ENCODE assay signal across 25 mouse cellular contexts in genomic region chr3:143734791-143735190, GRCm38 (mm10).
"Had no signal": no experiment of that assay in that cellular context is flagged by ENCODE, and none has a peak within 500 bp of the region (broad histone marks: within the 10 kb centered on the region; RNA-seq: fewer than 3 reads in every experiment).

No protein-coding gene starts in this region.

- H3K9ac ChIP-seq: heart, embryonic 13.5 days; heart, embryonic 15.5 days; hindbrain, embryonic 13.5 days; hindbrain, embryonic 15.5 days; kidney, embryonic 15.5 days; limb, embryonic 13.5 days; limb, embryonic 15.5 days; liver, embryonic 12.5 days; liver, embryonic 14.5 days had no signal

- DNase-seq: gastrocnemius, postnatal 14 days; gastrocnemius, postnatal 36 days; heart, adult 2 months; heart, postnatal 14 days; heart, postnatal 36 days; kidney, adult 11 months; kidney, adult 2 months; kidney, adult 9 months; kidney, postnatal 14 days; kidney, postnatal 36 days; layer of hippocampus, adult 9-11 months; layer of hippocampus, postnatal 36 days had no signal

- H3K27me3 ChIP-seq: heart, embryonic 13.5 days; heart, embryonic 15.5 days; hindbrain, embryonic 13.5 days; hindbrain, embryonic 15.5 days; kidney, embryonic 15.5 days; limb, embryonic 15.5 days; liver, embryonic 12.5 days had no signal

- H3K36me3 ChIP-seq: heart, embryonic 13.5 days; heart, embryonic 15.5 days; hindbrain, embryonic 13.5 days; hindbrain, embryonic 15.5 days; kidney, embryonic 15.5 days; limb, embryonic 13.5 days; limb, embryonic 15.5 days; liver, embryonic 12.5 days had no signal

- H3K4me2 ChIP-seq: heart, embryonic 11.5 days; heart, embryonic 13.5 days; heart, embryonic 15.5 days; hindbrain, embryonic 13.5 days; hindbrain, embryonic 15.5 days; kidney, embryonic 15.5 days; limb, embryonic 13.5 days; limb, embryonic 15.5 days; liver, embryonic 12.5 days had no signal

- ATAC-seq: hindbrain, postnatal 0 days; intestine, embryonic 16.5 days; liver, embryonic 12.5 days had no signal

- H3K4me1 ChIP-seq: heart, embryonic 13.5 days; heart, embryonic 15.5 days; hindbrain, embryonic 13.5 days; hindbrain, embryonic 15.5 days; kidney, embryonic 15.5 days; limb, embryonic 15.5 days; liver, embryonic 12.5 days had no signal

- H3K9me3 ChIP-seq: heart, embryonic 13.5 days; heart, embryonic 15.5 days; hindbrain, embryonic 13.5 days; hindbrain, embryonic 15.5 days; kidney, embryonic 15.5 days; limb, embryonic 13.5 days; limb, embryonic 15.5 days; liver, embryonic 12.5 days had no signal

- H3K4me3 ChIP-seq: heart, adult 2 months; heart, embryonic 13.5 days; heart, embryonic 15.5 days; hindbrain, embryonic 13.5 days; hindbrain, embryonic 15.5 days; kidney, embryonic 15.5 days; limb, embryonic 13.5 days; limb, embryonic 15.5 days; liver, embryonic 12.5 days had no signal

- H3K27ac ChIP-seq: heart, adult 2 months; heart, embryonic 13.5 days; heart, embryonic 15.5 days; hindbrain, embryonic 13.5 days; hindbrain, embryonic 15.5 days; hindbrain, postnatal 0 days; kidney, embryonic 15.5 days; kidney, postnatal 0 days; limb, embryonic 13.5 days; limb, embryonic 15.5 days; liver, embryonic 12.5 days; liver, embryonic 14.5 days had no signal
